Mouse (Mus musculus): Measurements from ENCODE around the gene Serpina3a. TPM values are rescaled to one million over a fixed set of nuclear protein-coding genes. Genes with fewer than 3 reads are reported as not detected.

The Serpina3a gene
- polyA plus RNA-seq, 1 experiment from 2014 or later: not detected

DNA sequence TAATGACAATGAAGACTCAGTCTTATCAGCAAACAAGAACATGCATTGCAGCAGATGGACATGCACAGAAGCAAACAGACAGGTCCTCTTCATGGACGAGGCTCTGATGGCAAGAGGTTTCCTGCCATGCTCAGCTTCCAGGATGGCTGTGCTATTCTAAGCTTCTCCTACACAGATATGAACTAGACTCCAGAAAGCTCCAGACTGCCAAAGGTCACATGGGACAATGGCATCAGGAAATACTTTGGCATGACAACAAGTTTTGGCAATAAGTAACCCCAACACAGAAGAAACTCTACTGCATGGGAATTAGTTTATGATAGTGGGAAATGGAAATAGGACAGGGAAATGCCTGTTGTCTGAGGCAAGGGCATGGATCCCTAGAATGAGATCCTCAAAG, 30.8 kb downstream of the Serpina3a start:
- Histone ChIP-seq H3K9ac (ENCODE audit: low read length) (no peak overlapping the region), H3K4me1 (replicated peaks; ENCODE audit: control insufficient read depth, insufficient read depth) (no peaks in the 10 kb centered on the region), H3K27me3 (ENCODE audit: control insufficient read depth, insufficient read depth, low read length) (no peaks in the 10 kb centered on the region), H3K9me3 (ENCODE audit: control insufficient read depth, low read length) (no peaks in the 10 kb centered on the region), H3K36me3 (ENCODE audit: control insufficient read depth, insufficient read depth, low read length) (no peaks in the 10 kb centered on the region), H3K4me2 (replicated peaks; ENCODE audit: low read depth) (no peak overlapping the region), H3K4me3 (ENCODE audit: low read depth, low read length) (no peak overlapping the region), H3K27ac (replicated peaks) (no peak overlapping the region)
- TF ChIP-seq EP300 (optimal IDR thresholded peaks at IDR 0.05) (no peak), CTCF (IDR thresholded peaks at IDR 0.05; ENCODE audit: low read depth) (no peak)
- ATAC-seq (ENCODE audit: low FRiP score, low TSS enrichment) (no peak), DNase-seq (ENCODE audit: low spot score) (no peak)
- WGBS: 57% methylated on average over 1 of the region's 1 CpGs

DNA sequence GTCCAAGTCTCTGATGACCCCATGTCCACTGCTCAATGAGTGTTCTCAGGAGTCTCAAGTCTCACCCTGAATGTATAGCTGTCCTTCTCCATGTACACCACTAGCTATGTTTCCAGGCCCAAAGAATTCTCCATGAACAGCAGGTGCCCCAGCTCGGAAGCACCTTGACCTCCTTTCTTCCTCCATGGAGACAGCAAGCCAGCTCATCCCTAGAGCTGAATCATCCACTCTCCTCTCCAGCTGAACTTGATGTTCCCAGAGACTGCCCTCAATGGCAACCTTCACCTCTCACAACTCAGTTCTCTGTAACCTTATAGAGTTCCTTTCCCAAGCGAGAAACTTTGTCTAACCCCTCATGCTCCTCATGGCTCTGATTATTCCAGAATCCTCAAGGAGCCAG, 33.0 kb downstream of the Serpina3a start:
- TF ChIP-seq EP300 (optimal IDR thresholded peaks at IDR 0.05): no peak
- TF ChIP-seq CTCF (IDR thresholded peaks at IDR 0.05; ENCODE audit: low read depth): no peak
- Histone ChIP-seq H3K4me1 (replicated peaks; ENCODE audit: control insufficient read depth, insufficient read depth) (no peaks in the 10 kb centered on the region), H3K4me2 (replicated peaks; ENCODE audit: low read depth) (no peak overlapping the region), H3K27me3 (ENCODE audit: control insufficient read depth, insufficient read depth, low read length) (no peaks in the 10 kb centered on the region), H3K9ac (ENCODE audit: low read length) (no peak overlapping the region), H3K36me3 (ENCODE audit: control insufficient read depth, insufficient read depth, low read length) (no peaks in the 10 kb centered on the region), H3K27ac (replicated peaks) (no peak overlapping the region), H3K4me3 (ENCODE audit: low read depth, low read length) (no peak overlapping the region), H3K9me3 (ENCODE audit: control insufficient read depth, low read length) (no peaks in the 10 kb centered on the region)
- 80% methylated on average over 2 of the region's 2 CpGs for whole genome bisulfite sequencing
- no peak for DNase-seq (ENCODE audit: low spot score)
- no peak for ATAC-seq (ENCODE audit: low FRiP score, low TSS enrichment)

DNA sequence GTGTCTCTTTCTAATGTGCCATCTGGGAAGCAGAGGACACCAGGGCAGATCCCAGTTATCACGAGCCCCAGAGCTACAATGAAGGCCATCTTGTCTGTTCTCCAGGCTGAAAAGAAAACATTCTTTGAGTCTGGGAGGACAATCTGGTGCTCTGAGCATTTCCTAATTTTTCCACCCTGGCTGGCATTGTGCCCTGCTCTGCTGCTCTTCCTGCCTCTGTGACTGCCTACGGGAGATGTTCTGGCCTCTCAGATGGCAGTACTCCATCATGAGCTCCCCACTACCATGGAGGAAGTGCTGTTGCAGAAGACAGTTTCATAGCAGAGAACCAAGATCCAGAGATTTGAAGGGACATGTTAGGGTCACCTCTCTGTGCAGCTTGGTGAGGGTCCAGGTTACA, 39.5 kb downstream of the Serpina3a start:
- 72% methylated on average over 2 of the region's 2 CpGs for whole genome bisulfite sequencing
- ATAC-seq (ENCODE audit: low FRiP score, low TSS enrichment): no peak
- Histone ChIP-seq H3K4me1 (replicated peaks; ENCODE audit: control insufficient read depth, insufficient read depth) (no peaks in the 10 kb centered on the region), H3K4me3 (ENCODE audit: low read depth, low read length) (no peak overlapping the region), H3K27ac (replicated peaks) (no peak overlapping the region), H3K9ac (ENCODE audit: low read length) (no peak overlapping the region), H3K27me3 (ENCODE audit: control insufficient read depth, insufficient read depth, low read length) (no peaks in the 10 kb centered on the region), H3K36me3 (ENCODE audit: control insufficient read depth, insufficient read depth, low read length) (no peaks in the 10 kb centered on the region), H3K4me2 (replicated peaks; ENCODE audit: low read depth) (no peak overlapping the region), H3K9me3 (ENCODE audit: control insufficient read depth, low read length) (no peaks in the 10 kb centered on the region)
- no peak for TF ChIP-seq EP300 (optimal IDR thresholded peaks at IDR 0.05)
- TF ChIP-seq CTCF (IDR thresholded peaks at IDR 0.05; ENCODE audit: low read depth): no peak
- DNase-seq (ENCODE audit: low spot score): no peak

- 61% methylated on average over 3 of the region's 3 CpGs for WGBS
- H3K4me2 ChIP-seq (replicated peaks; ENCODE audit: low read depth): no peak overlapping the region
- no peak overlapping the region for H3K4me3 ChIP-seq (ENCODE audit: low read depth, low read length)
- H3K9ac ChIP-seq (ENCODE audit: low read length): no peak overlapping the region
- ATAC-seq (ENCODE audit: low FRiP score, low TSS enrichment) (no peak), DNase-seq (ENCODE audit: low spot score) (no peak)
- no peak overlapping the region for H3K27ac ChIP-seq (replicated peaks)
- no peak for TF ChIP-seq CTCF (IDR thresholded peaks at IDR 0.05; ENCODE audit: low read depth)
- no peak for TF ChIP-seq EP300 (optimal IDR thresholded peaks at IDR 0.05)
- H3K9me3 ChIP-seq (ENCODE audit: control insufficient read depth, low read length): no peaks in the 10 kb centered on the region
- no peaks in the 10 kb centered on the region for H3K27me3 ChIP-seq (ENCODE audit: control insufficient read depth, insufficient read depth, low read length)
- H3K4me1 ChIP-seq (replicated peaks; ENCODE audit: control insufficient read depth, insufficient read depth): no peaks in the 10 kb centered on the region
- no peaks in the 10 kb centered on the region for H3K36me3 ChIP-seq (ENCODE audit: control insufficient read depth, insufficient read depth, low read length)
These were observed 40.6 kb downstream of the Serpina3a start for GRCm38 (mm10) chr12:104153041-104153645.

DNA sequence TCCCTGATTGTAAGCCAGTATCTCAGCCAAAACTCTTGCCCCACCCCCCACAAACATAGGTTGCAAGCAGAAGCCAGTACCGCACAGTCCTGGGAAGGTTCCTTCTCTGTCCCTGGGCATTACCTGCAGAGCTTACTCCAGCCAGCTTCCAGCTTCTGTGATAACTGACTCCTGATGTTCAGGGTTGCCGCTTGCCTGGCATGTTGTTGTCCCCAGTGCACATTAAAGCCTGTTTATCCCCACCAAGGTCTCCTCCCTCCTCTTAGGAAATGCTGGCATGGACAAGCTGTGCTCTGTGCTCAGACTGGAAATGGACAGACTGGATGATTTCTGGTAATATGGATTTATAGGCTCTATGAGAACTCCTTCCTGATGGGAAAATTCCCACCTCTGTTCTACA, 41.1 kb downstream of the Serpina3a start, which contains the start of gene Serpina3c:
TSS of gene Serpina3c (minus strand) at position 215 of the 400 bp plus-strand sequence.
- no peaks in the 10 kb centered on the region for H3K36me3 ChIP-seq (ENCODE audit: control insufficient read depth, insufficient read depth, low read length)
- no peak for TF ChIP-seq EP300 (optimal IDR thresholded peaks at IDR 0.05)
- TF ChIP-seq CTCF (IDR thresholded peaks at IDR 0.05; ENCODE audit: low read depth): no peak
- 90% methylated on average over 2 of the region's 2 CpGs for WGBS
- no peak within 1 kb of the TSS for H3K4me2 ChIP-seq (replicated peaks; ENCODE audit: low read depth)
- H3K27me3 ChIP-seq (ENCODE audit: control insufficient read depth, insufficient read depth, low read length): no peaks in the 10 kb centered on the region
- H3K4me1 ChIP-seq (replicated peaks; ENCODE audit: control insufficient read depth, insufficient read depth): no peaks in the 10 kb centered on the region
- ATAC-seq (ENCODE audit: low FRiP score, low TSS enrichment) (no peak), DNase-seq (ENCODE audit: low spot score) (no peak)
- no peak within 1 kb of the TSS for H3K9ac ChIP-seq (ENCODE audit: low read length)
- no peak within 1 kb of the TSS for H3K27ac ChIP-seq (replicated peaks)
- H3K9me3 ChIP-seq (ENCODE audit: control insufficient read depth, low read length): no peaks in the 10 kb centered on the region
- no peak within 1 kb of the TSS for H3K4me3 ChIP-seq (ENCODE audit: low read depth, low read length)

Other genes with a start within 250 kb of the Serpina3a start
- 3.5 and 6.7 TPM in 2 replicates for gene Serpina1a, start 249.2 kb upstream of the Serpina3a start, polyA plus RNA-seq (2015; fragmentation: Nextera tagmentation; extraction: Ambion mirVana)
- 1.6 and 2.6 TPM in 2 replicates for gene Serpina1c, start 207.8 kb upstream of the Serpina3a start, polyA plus RNA-seq (2015; fragmentation: Nextera tagmentation; extraction: Ambion mirVana)
- gene Serpina1e, start 153.7 kb upstream of the Serpina3a start, polyA plus RNA-seq (2015; fragmentation: Nextera tagmentation; extraction: Ambion mirVana): 5.0 and 5.7 TPM in 2 replicates
- 0.32 and 0.67 TPM in 2 replicates for gene Serpina11, start 122.8 kb upstream of the Serpina3a start, polyA plus RNA-seq (2015; fragmentation: Nextera tagmentation; extraction: Ambion mirVana)
- 14.9 and 15.4 TPM in 2 replicates for gene Serpina9, start 99.0 kb upstream of the Serpina3a start, polyA plus RNA-seq (2015; fragmentation: Nextera tagmentation; extraction: Ambion mirVana)
- gene Serpina12, start 68.3 kb upstream of the Serpina3a start, polyA plus RNA-seq (2015; fragmentation: Nextera tagmentation; extraction: Ambion mirVana): 2.5 TPM in 2 replicates
- 0.07 and 0.10 TPM in 2 replicates for gene Serpina5, start 11.6 kb upstream of the Serpina3a start, polyA plus RNA-seq (2015; fragmentation: Nextera tagmentation; extraction: Ambion mirVana)
- gene Serpina3b, start 15.3 kb downstream of the Serpina3a start, polyA plus RNA-seq (2015; fragmentation: Nextera tagmentation; extraction: Ambion mirVana): 0.05 TPM in 1 of 2 replicates, not detected in the other
- gene Serpina3c, start 41.1 kb downstream of the Serpina3a start, polyA plus RNA-seq (2015; fragmentation: Nextera tagmentation; extraction: Ambion mirVana): 0.04 TPM in 1 of 2 replicates, not detected in the other
- 0.10 and 0.17 TPM in 2 replicates for gene Serpina3f, start 101.8 kb downstream of the Serpina3a start, polyA plus RNA-seq (2015; fragmentation: Nextera tagmentation; extraction: Ambion mirVana)
- 2.4 and 5.8 TPM in 2 replicates for gene Serpina3g, start 123.5 kb downstream of the Serpina3a start, polyA plus RNA-seq (2015; fragmentation: Nextera tagmentation; extraction: Ambion mirVana)
- 0.62 and 0.99 TPM in 2 replicates for gene Serpina3i, start 150.4 kb downstream of the Serpina3a start, polyA plus RNA-seq (2015; fragmentation: Nextera tagmentation; extraction: Ambion mirVana)
- 0.13 and 0.15 TPM in 2 replicates for gene Serpina3j, start 201.8 kb downstream of the Serpina3a start, polyA plus RNA-seq (2015; fragmentation: Nextera tagmentation; extraction: Ambion mirVana)
- 0.15 and 0.24 TPM in 2 replicates for gene Serpina3k, start 225.8 kb downstream of the Serpina3a start, polyA plus RNA-seq (2015; fragmentation: Nextera tagmentation; extraction: Ambion mirVana)
- 0.30 TPM in 1 of 2 replicates, not detected in the other for gene Serpina3m, start 225.8 kb downstream of the Serpina3a start, polyA plus RNA-seq (2015; fragmentation: Nextera tagmentation; extraction: Ambion mirVana)

All from stomach, postnatal 0 days (tissue).